Mouse (Mus musculus) ES-Bruce4 (cell line): ENCODE measurements around the gene Hipk2. TPM values are rescaled to one million over a fixed set of nuclear protein-coding genes. Genes with fewer than 3 reads are reported as not detected.

ENCODE experiments used
- H3K27ac ChIP-seq: 2 replicates; pipeline ENCODE4 v1.5.1; 2012; ENCODE audit warnings: low read length, inconsistent platforms; ENCODE audit not compliant: insufficient read depth
- H3K27me3 ChIP-seq: 2 replicates; pipeline ENCODE4 v1.6.1; 2012; ENCODE audit warnings: mild to moderate bottlenecking, low read length, inconsistent platforms; ENCODE audit not compliant: control insufficient read depth, poor library complexity, insufficient read depth, severe bottlenecking
- H3K36me3 ChIP-seq: 2 replicates; pipeline ENCODE4 v1.6.1; 2012; ENCODE audit warnings: inconsistent platforms, mild to moderate bottlenecking, low read length, moderate library complexity; ENCODE audit not compliant: control insufficient read depth, poor library complexity, insufficient read depth, severe bottlenecking
- H3K4me1 ChIP-seq: one replicate; pipeline ENCODE4 v1.8.1; 2011; ENCODE audit warnings: low read length; ENCODE audit not compliant: control insufficient read depth, insufficient read depth
- H3K4me3 ChIP-seq: 2 replicates; pipeline ENCODE4 v1.5.1; 2011; ENCODE audit warnings: low read depth, mild to moderate bottlenecking, low read length
- H3K9ac ChIP-seq: 2 replicates; pipeline ENCODE4 v1.6.1; 2012; ENCODE audit warnings: low read depth, mild to moderate bottlenecking, inconsistent platforms; ENCODE audit not compliant: poor library complexity, severe bottlenecking
- H3K9me3 ChIP-seq: replicated peaks from 2 replicates; pipeline ENCODE4 v1.6.1; 2012; ENCODE audit warnings: mild to moderate bottlenecking, low read length, inconsistent platforms; ENCODE audit not compliant: control insufficient read depth, poor library complexity, insufficient read depth, severe bottlenecking
- CTCF ChIP-seq: IDR thresholded peaks from one replicate; pipeline ENCODE4 v1.8.1; 2011; ENCODE audit warnings: low read depth, low read length
- EP300 ChIP-seq: IDR thresholded peaks from 2 replicates; pipeline ENCODE4 v1.6.1; 2011; ENCODE audit warnings: low read depth, low read length; ENCODE audit not compliant: insufficient read depth
- POLR2A ChIP-seq: IDR thresholded peaks from one replicate; pipeline ENCODE4 v1.8.1; 2011; ENCODE audit warnings: low read length; ENCODE audit not compliant: insufficient read depth
- polyA plus RNA-seq: library from polyadenylated mRNA; stranded (reverse); fragments of >200 nt; gene quantifications from 2 replicates; pipeline ENCODE4 v1.2.4, GENCODE M21; 2011; ENCODE audit warnings: low read depth; ENCODE audit not compliant: missing spikeins, insufficient read depth, insufficient read length

Gene Hipk2
- polyA plus RNA-seq, 1 experiment: 17.8 TPM

GRCm38 (mm10) chr6:38908401-38908800 lies 32.4 kb upstream of the Hipk2 start:
- no peaks in the 10 kb centered on the region for H3K36me3 ChIP-seq
- no peaks in the 10 kb centered on the region for H3K27me3 ChIP-seq
- TF ChIP-seq POLR2A: no peak
- TF ChIP-seq EP300: no peak
- TF ChIP-seq CTCF: no peak
- no peak overlapping the region for H3K9ac ChIP-seq
- H3K4me1 ChIP-seq: peaks cover 2% of the 10 kb centered on the region
- no peak overlapping the region for H3K27ac ChIP-seq
- no peaks in the 10 kb centered on the region for H3K9me3 ChIP-seq
- no peak overlapping the region for H3K4me3 ChIP-seq

DNA sequence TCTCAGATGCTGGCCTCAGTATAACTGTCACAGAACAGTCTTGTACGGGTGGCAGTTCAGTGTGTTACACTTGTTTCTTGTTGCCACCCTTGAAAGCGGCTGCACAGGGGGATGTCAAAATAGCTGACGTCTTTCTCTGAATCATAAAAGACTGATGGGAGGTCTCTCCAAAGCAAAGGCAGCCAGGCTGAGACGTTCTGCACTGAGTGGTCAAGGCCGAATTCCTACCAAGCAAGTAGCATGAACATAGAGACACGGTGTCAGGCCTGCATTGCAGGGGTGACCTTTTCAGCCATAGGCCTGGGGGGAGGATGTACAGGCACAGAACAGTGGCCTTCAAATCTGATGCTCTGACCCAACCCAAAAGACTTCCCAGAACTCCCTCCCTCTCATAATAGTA lies 30.0 kb upstream of the Hipk2 start:
- no peaks in the 10 kb centered on the region for H3K9me3 ChIP-seq
- TF ChIP-seq POLR2A: no peak
- no peak for TF ChIP-seq CTCF
- TF ChIP-seq EP300: no peak
- H3K27me3 ChIP-seq: no peaks in the 10 kb centered on the region
- peaks cover 2% of the 10 kb centered on the region for H3K4me1 ChIP-seq
- H3K36me3 ChIP-seq: no peaks in the 10 kb centered on the region
- no peak overlapping the region for H3K4me3 ChIP-seq
- no peak overlapping the region for H3K9ac ChIP-seq
- no peak overlapping the region for H3K27ac ChIP-seq

- no peaks in the 10 kb centered on the region for H3K9me3 ChIP-seq
- TF ChIP-seq POLR2A: no peak
- TF ChIP-seq EP300: no peak
- TF ChIP-seq CTCF: no peak
- no peaks in the 10 kb centered on the region for H3K36me3 ChIP-seq
- H3K27ac ChIP-seq: no peak overlapping the region
- peaks cover 2% of the 10 kb centered on the region for H3K4me1 ChIP-seq
- H3K4me3 ChIP-seq: no peak overlapping the region
- H3K9ac ChIP-seq: no peak overlapping the region
- no peaks in the 10 kb centered on the region for H3K27me3 ChIP-seq
Observed at GRCm38 (mm10) chr6:38902820-38903439, 27.0 kb upstream of the Hipk2 start.

- Histone ChIP-seq H3K4me3 (no peak overlapping the region), H3K9me3 (no peaks in the 10 kb centered on the region), H3K27me3 (no peaks in the 10 kb centered on the region), H3K36me3 (no peaks in the 10 kb centered on the region), H3K4me1 (no peaks in the 10 kb centered on the region), H3K27ac (no peak overlapping the region), H3K9ac (no peak overlapping the region)
- TF ChIP-seq EP300 (no peak), POLR2A (no peak), CTCF (no peak)
Observed at GRCm38 (mm10) chr6:38901636-38902035, 25.7 kb upstream of the Hipk2 start.

DNA sequence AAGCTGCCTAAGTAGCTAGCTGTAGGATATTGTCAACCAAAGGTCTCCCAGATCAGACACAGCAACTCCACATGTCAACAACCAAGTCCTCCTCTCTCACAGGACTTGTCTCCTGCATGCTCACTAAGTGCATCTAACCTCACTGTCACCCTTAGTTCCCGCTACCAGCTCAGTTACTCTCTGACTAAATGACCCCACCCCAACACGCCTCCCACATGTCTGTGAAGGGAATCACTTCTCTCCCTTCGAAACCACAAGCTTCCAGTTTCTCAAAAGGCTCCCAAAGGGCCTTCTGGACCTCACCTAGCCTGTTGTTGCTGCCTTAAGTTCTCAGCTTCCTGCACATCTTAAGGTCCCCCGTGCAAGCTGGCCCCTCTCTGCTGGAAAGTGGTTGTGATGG lies 25.2 kb upstream of the Hipk2 start:
- Histone ChIP-seq H3K9ac (no peak overlapping the region), H3K27ac (no peak overlapping the region), H3K4me3 (no peak overlapping the region), H3K27me3 (no peaks in the 10 kb centered on the region), H3K9me3 (no peaks in the 10 kb centered on the region), H3K36me3 (no peaks in the 10 kb centered on the region), H3K4me1 (no peaks in the 10 kb centered on the region)
- no peak for TF ChIP-seq CTCF
- TF ChIP-seq POLR2A: no peak
- TF ChIP-seq EP300: no peak

DNA sequence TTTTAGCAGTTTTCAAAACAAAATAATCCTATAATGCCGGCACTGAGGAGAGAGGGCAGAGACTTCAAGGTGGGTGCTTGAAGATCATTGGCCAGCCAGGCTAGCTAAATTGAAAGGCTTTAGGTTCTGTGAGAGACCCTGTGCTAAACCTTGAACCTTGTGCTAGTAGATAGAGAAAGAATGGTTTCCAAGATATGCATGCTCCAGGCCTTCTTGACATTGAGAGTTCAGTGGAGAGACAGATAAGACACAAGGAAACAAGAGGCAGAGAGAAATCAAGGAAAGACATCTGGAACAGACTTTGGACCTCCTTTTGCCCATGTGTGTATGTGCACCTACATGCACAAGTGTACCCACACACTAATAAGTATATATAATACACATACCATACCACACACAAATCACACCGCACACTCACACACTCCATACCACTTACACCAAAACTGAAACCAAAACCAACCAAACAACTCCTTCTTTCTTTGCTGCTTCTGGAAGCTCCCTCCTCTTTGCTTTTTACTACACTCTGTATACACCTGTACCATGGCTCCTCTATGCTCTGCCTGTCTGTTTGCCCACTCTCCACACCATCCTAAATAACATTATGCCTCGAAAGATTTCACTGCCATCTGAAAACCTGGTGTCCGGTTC lies 24.6 kb upstream of the Hipk2 start:
- no peak overlapping the region for H3K9ac ChIP-seq
- H3K4me1 ChIP-seq: no peaks in the 10 kb centered on the region
- H3K36me3 ChIP-seq: no peaks in the 10 kb centered on the region
- H3K27ac ChIP-seq: no peak overlapping the region
- no peaks in the 10 kb centered on the region for H3K27me3 ChIP-seq
- no peaks in the 10 kb centered on the region for H3K9me3 ChIP-seq
- TF ChIP-seq EP300: no peak
- no peak for TF ChIP-seq CTCF
- TF ChIP-seq POLR2A: no peak
- H3K4me3 ChIP-seq: no peak overlapping the region
